Mouse (Mus musculus) liver, adult 2 months (tissue): ENCODE results near the gene Bcan.

ENCODE experiments used
- CTCF ChIP-seq: fragments of 200-500 bp; IDR thresholded peaks from 2 replicates; pipeline ENCODE4 v1.5.1; 2011; ENCODE audit warnings: low read depth, low read length, control low read depth
- POLR2A ChIP-seq: fragments of 200-500 bp; IDR thresholded peaks from 2 replicates; pipeline ENCODE4 v1.6.1; 2011; ENCODE audit warnings: low read length, control low read depth; ENCODE audit not compliant: insufficient read depth; ENCODE audit errors: extremely low read depth

- TF ChIP-seq CTCF (no peak), POLR2A (no peak)
Observed at GRCm38 (mm10) chr3:87974381-87974987, 25.5 kb downstream of the Bcan start.
